Mouse (Mus musculus) cerebellum, adult 2 months (tissue): Measurements from ENCODE around the gene Mrpl49. TPM values are rescaled to one million over a fixed set of nuclear protein-coding genes. Genes with fewer than 3 reads are reported as not detected.
A peak's percentile ranks its signal among the peaks of the same experiment; 100 is the strongest.

Experiments used
- DNase-seq, 2 experiments: peaks; one replicate each; pipeline ENCODE4 v3.0.0; 2021
- H3K27ac ChIP-seq: fragments of 200-500 bp; 2 replicates; pipeline ENCODE4 v1.5.1; 2012; ENCODE audit warnings: low read length, control low read depth, inconsistent platforms; ENCODE audit not compliant: insufficient read depth
- H3K27me3 ChIP-seq: fragments of 200-500 bp; 2 replicates; pipeline ENCODE4 v1.6.1; 2012; ENCODE audit warnings: inconsistent platforms, mild to moderate bottlenecking, low read length, moderate library complexity; ENCODE audit not compliant: control insufficient read depth, insufficient read depth
- H3K4me1 ChIP-seq: fragments of 200-500 bp; 2 replicates; pipeline ENCODE4 v1.6.1; 2011; ENCODE audit warnings: low read length; ENCODE audit not compliant: control insufficient read depth, insufficient read depth
- H3K4me3 ChIP-seq: fragments of 200-500 bp; replicated peaks from 2 replicates; pipeline ENCODE3; 2011; ENCODE audit warnings: mild to moderate bottlenecking, low read depth, low read length, control low read depth; ENCODE audit not compliant: insufficient read depth
- CTCF ChIP-seq: fragments of 200-500 bp; IDR thresholded peaks from 2 replicates; pipeline ENCODE4 v1.5.1; 2011; ENCODE audit warnings: low read depth, mild to moderate bottlenecking, control low read depth, low read length, moderate library complexity, borderline replicate concordance; ENCODE audit not compliant: insufficient read depth
- POLR2A ChIP-seq: fragments of 200-500 bp; IDR thresholded peaks from 2 replicates; pipeline ENCODE4 v1.6.1; 2011; ENCODE audit warnings: low read length, control low read depth, borderline replicate concordance; ENCODE audit not compliant: insufficient read depth
- WGBS: fragments of 180-500 bp; shearing (Covaris S2); methylation state at CpG from one replicate; pipeline ENCODE4 v1.1.7; 2018; 5-methylcytosine and 5-hydroxymethylcytosine counted together
- polyA plus RNA-seq: library from polyadenylated mRNA; depleted of rRNA; stranded (reverse); fragments of >200 nt; gene quantifications from 2 replicates; pipeline ENCODE4 v1.2.3, GENCODE M21; 2012

Mrpl49 gene
- polyA plus RNA-seq, 1 experiment, result 48.7 TPM

GRCm38 (mm10) chr19:6062418-6062817 is 4.8 kb upstream of the Mrpl49 start:
- DNase-seq, result no peak
- 0 out of 2 replicates have a peak overlapping the region, but pooled peaks have one; percentile 67 for H3K27ac ChIP-seq
- H3K4me1 ChIP-seq, result peaks cover 25% of the 10 kb centered on the region
- no peaks in the 10 kb centered on the region for H3K27me3 ChIP-seq
- no peak for TF ChIP-seq CTCF
- no peak for TF ChIP-seq POLR2A
- WGBS, result 39% methylated on average over 5 of the region's 5 CpGs
- peak overlapping the region; percentile 75 for H3K4me3 ChIP-seq

GRCm38 (mm10) chr19:6061641-6062302 is 4.2 kb upstream of the Mrpl49 start:
- TF ChIP-seq POLR2A (no peak), CTCF (no peak)
- Histone ChIP-seq H3K27me3 (no peaks in the 10 kb centered on the region), H3K4me1 (peaks cover 25% of the 10 kb centered on the region), H3K27ac (peak overlapping the region; percentile 67), H3K4me3 (peak overlapping the region; percentile 75)
- DNase-seq, result peak; percentile 38 to 45
- WGBS, result under 1% methylated on average over 44 of the region's 44 CpGs

- Histone ChIP-seq H3K27me3 (no peaks in the 10 kb centered on the region), H3K4me1 (peaks cover 19% of the 10 kb centered on the region), H3K27ac (peak within 1 kb of the TSS; percentile 67), H3K4me3 (peak within 1 kb of the TSS; percentile 75)
- WGBS, result under 1% methylated on average over 58 of the region's 58 CpGs
- no peak for TF ChIP-seq CTCF
- peak; percentile 63 for TF ChIP-seq POLR2A
- DNase-seq, result peak; percentile 88 to 91
Measured at GRCm38 (mm10) chr19:6061021-6061533, 3.5 kb upstream of the Mrpl49 start, which contains the start of gene Znhit2. TSS of gene Znhit2 (plus strand) at chr19:6061192.

- Histone ChIP-seq H3K4me1 (peaks cover 19% of the 10 kb centered on the region), H3K27ac (no peak overlapping the region), H3K4me3 (peak overlapping the region; percentile 58), H3K27me3 (no peaks in the 10 kb centered on the region)
- DNase-seq, result peak; percentile 6 to 9
- TF ChIP-seq POLR2A (no peak), CTCF (no peak)
- WGBS, result 82% methylated on average over 5 of the region's 5 CpGs
Measured at GRCm38 (mm10) chr19:6058966-6059365, 1.4 kb upstream of the Mrpl49 start.

GRCm38 (mm10) chr19:6058513-6058912 is 928 bp upstream of the Mrpl49 start:
- Histone ChIP-seq H3K27me3 (no peaks in the 10 kb centered on the region), H3K27ac (no peak overlapping the region), H3K4me1 (peaks cover 19% of the 10 kb centered on the region), H3K4me3 (peak overlapping the region; percentile 58)
- TF ChIP-seq POLR2A, result no peak
- TF ChIP-seq CTCF, result no peak
- DNase-seq, result no peak
- 22% methylated on average over 5 of the region's 5 CpGs for WGBS

GRCm38 (mm10) chr19:6056696-6057095 is 889 bp downstream of the Mrpl49 start:
- Histone ChIP-seq H3K4me3 (no peak overlapping the region), H3K4me1 (peaks cover 7% of the 10 kb centered on the region; the same call in 1 of the 2 replicates), H3K27me3 (no peaks in the 10 kb centered on the region), H3K27ac (no peak overlapping the region)
- 34% methylated on average over 4 of the region's 4 CpGs for WGBS
- TF ChIP-seq POLR2A (no peak), CTCF (no peak)
- peak; percentile 14 to 15 for DNase-seq

- WGBS, result 78% methylated on average over 5 of the region's 5 CpGs
- no peak for DNase-seq
- Histone ChIP-seq H3K27me3 (no peaks in the 10 kb centered on the region), H3K4me1 (peaks cover 4% of the 10 kb centered on the region), H3K4me3 (no peak overlapping the region), H3K27ac (no peak overlapping the region)
- TF ChIP-seq POLR2A, result no peak
- TF ChIP-seq CTCF, result no peak
Measured at GRCm38 (mm10) chr19:6054296-6054695, 3.3 kb downstream of the Mrpl49 start.

GRCm38 (mm10) chr19:6052516-6052915 is 5.1 kb downstream of the Mrpl49 start:
- Histone ChIP-seq H3K4me1 (no peaks in the 10 kb centered on the region; the same call in 1 of the 2 replicates), H3K4me3 (no peak overlapping the region), H3K27me3 (no peaks in the 10 kb centered on the region), H3K27ac (no peak overlapping the region)
- 71% methylated on average over 7 of the region's 7 CpGs for WGBS
- TF ChIP-seq CTCF, result no peak
- DNase-seq, result no peak
